Mouse (Mus musculus) lung, embryonic 15.5 days (tissue): ENCODE measurements around the gene Gm20521. TPM values are rescaled to one million over a fixed set of nuclear protein-coding genes. Genes with fewer than 3 reads are reported as not detected.
A peak's percentile ranks its signal among the peaks of the same experiment; 100 is the strongest.

Experiments used
- ATAC-seq: fragments of 200-750 bp; cut with Nextera tagmentation; 2 replicates; pipeline ENCODE4 v1.8.0; 2017; ENCODE audit warnings: moderate number of reproducible peaks, borderline replicate concordance; ENCODE audit not compliant: low FRiP score, low TSS enrichment; ENCODE audit errors: extremely low read depth
- H3K27ac ChIP-seq: fragments of 300-500 bp; sonication (generic); 2 replicates; pipeline ENCODE4 v1.5.1; 2015; ENCODE audit warnings: moderate library complexity, mild to moderate bottlenecking, inconsistent platforms
- H3K27me3 ChIP-seq: fragments of 300-500 bp; sonication (generic); 2 replicates; pipeline ENCODE4 v1.6.1; 2015; ENCODE audit warnings: inconsistent platforms
- H3K36me3 ChIP-seq: fragments of 300-500 bp; sonication (generic); 2 replicates; pipeline ENCODE4 v1.6.1; 2015; ENCODE audit warnings: inconsistent platforms
- H3K4me1 ChIP-seq: fragments of 300-500 bp; sonication (generic); 2 replicates; pipeline ENCODE4 v1.6.1; 2015; ENCODE audit warnings: inconsistent platforms
- H3K4me2 ChIP-seq: fragments of 300-500 bp; sonication (generic); 2 replicates; pipeline ENCODE4 v1.6.1; 2015; ENCODE audit warnings: inconsistent platforms, mild to moderate bottlenecking, moderate library complexity
- H3K4me3 ChIP-seq: fragments of 300-500 bp; sonication (generic); 2 replicates; pipeline ENCODE4 v1.5.1; 2015; ENCODE audit warnings: mild to moderate bottlenecking, inconsistent platforms
- H3K9ac ChIP-seq: fragments of 300-500 bp; sonication (generic); 2 replicates; pipeline ENCODE4 v1.6.1; 2015; ENCODE audit warnings: inconsistent platforms
- H3K9me3 ChIP-seq: fragments of 300-500 bp; sonication (generic); 2 replicates; pipeline ENCODE4 v1.6.1; 2016; ENCODE audit warnings: inconsistent platforms
- WGBS: fragments of 180-500 bp; shearing (Covaris S2); methylation state at CpG from one replicate; pipeline ENCODE4 v1.1.7; 2015; 5-methylcytosine and 5-hydroxymethylcytosine counted together
- polyA plus RNA-seq: library from polyadenylated mRNA; unstranded; fragments of >200 nt; fragmentation: Nextera tagmentation; extraction: Ambion mirVana; gene quantifications from 2 replicates; pipeline ENCODE4 v1.2.1, GENCODE M21; 2015

The Gm20521 gene
- polyA plus RNA-seq, 1 experiment from 2014 or later: not detected

- peaks cover 36% of the 10 kb centered on the region for H3K4me1 ChIP-seq
- H3K27ac ChIP-seq: peak within 1 kb of the TSS; percentile 98
- H3K9me3 ChIP-seq: no peaks in the 10 kb centered on the region
- 2% methylated on average over 57 of the region's 57 CpGs for WGBS
- peak within 1 kb of the TSS; percentile 51 for H3K4me3 ChIP-seq
- H3K36me3 ChIP-seq: peaks cover 7% of the 10 kb centered on the region
- peak within 1 kb of the TSS; percentile 68 for H3K9ac ChIP-seq
- peak within 1 kb of the TSS; percentile 79 for H3K4me2 ChIP-seq
- ATAC-seq: peak; percentile 60
- 0 out of 2 replicates have a peak, but pooled peaks cover 8% of the 10 kb centered on the region for H3K27me3 ChIP-seq
Measured at GRCm38 (mm10) chr14:54925349-54926342, 42.4 kb downstream of the Gm20521 start, which contains the start of gene Efs. TSS of gene Efs (minus strand) at chr14:54926126.

- H3K9me3 ChIP-seq: no peaks in the 10 kb centered on the region
- WGBS: under 1% methylated on average over 39 of the region's 58 CpGs
- H3K4me1 ChIP-seq: peaks cover 36% of the 10 kb centered on the region
- ATAC-seq: peak; percentile 81
- no peaks in the 10 kb centered on the region for H3K36me3 ChIP-seq
- peak overlapping the region; percentile 68 for H3K9ac ChIP-seq
- H3K4me2 ChIP-seq: peak overlapping the region; percentile 79
- 0 out of 2 replicates have a peak, but pooled peaks cover 8% of the 10 kb centered on the region for H3K27me3 ChIP-seq
- H3K27ac ChIP-seq: peak overlapping the region; percentile 98
- H3K4me3 ChIP-seq: peak overlapping the region; percentile 51
Measured at GRCm38 (mm10) chr14:54926401-54927158, 43.3 kb downstream of the Gm20521 start.

GRCm38 (mm10) chr14:54927296-54927695 lies 44.1 kb downstream of the Gm20521 start:
- H3K27me3 ChIP-seq: 0 out of 2 replicates have a peak, but pooled peaks cover 8% of the 10 kb centered on the region
- H3K27ac ChIP-seq: peak overlapping the region; percentile 98
- H3K4me3 ChIP-seq: peak overlapping the region; percentile 51
- 25% methylated on average over 7 of the region's 7 CpGs for WGBS
- H3K36me3 ChIP-seq: no peaks in the 10 kb centered on the region
- ATAC-seq: no peak
- H3K9me3 ChIP-seq: no peaks in the 10 kb centered on the region
- peaks cover 36% of the 10 kb centered on the region for H3K4me1 ChIP-seq
- H3K9ac ChIP-seq: peak overlapping the region; percentile 68
- H3K4me2 ChIP-seq: peak overlapping the region; percentile 79

- Histone ChIP-seq H3K4me3 (no peak overlapping the region), H3K9ac (no peak overlapping the region), H3K27me3 (0 out of 2 replicates have a peak, but pooled peaks cover 8% of the 10 kb centered on the region), H3K27ac (no peak overlapping the region), H3K9me3 (no peaks in the 10 kb centered on the region), H3K4me2 (no peak overlapping the region), H3K36me3 (no peaks in the 10 kb centered on the region), H3K4me1 (peaks cover 28% of the 10 kb centered on the region)
- 57% methylated on average over 5 of the region's 5 CpGs for WGBS
- no peak for ATAC-seq
Measured at GRCm38 (mm10) chr14:54929801-54930200, 46.6 kb downstream of the Gm20521 start.

GRCm38 (mm10) chr14:54930431-54930830 lies 47.2 kb downstream of the Gm20521 start:
- no peak overlapping the region for H3K27ac ChIP-seq
- no peak overlapping the region for H3K9ac ChIP-seq
- 28% methylated on average over 2 of the region's 2 CpGs for WGBS
- no peak for ATAC-seq
- no peaks in the 10 kb centered on the region for H3K9me3 ChIP-seq
- no peak overlapping the region for H3K4me3 ChIP-seq
- H3K4me2 ChIP-seq: no peak overlapping the region
- H3K27me3 ChIP-seq: 0 out of 2 replicates have a peak, but pooled peaks cover 12% of the 10 kb centered on the region
- peaks cover 22% of the 10 kb centered on the region for H3K4me1 ChIP-seq
- H3K36me3 ChIP-seq: no peaks in the 10 kb centered on the region

GRCm38 (mm10) chr14:54932645-54933150 lies 49.5 kb downstream of the Gm20521 start, which contains the start of gene Il25:
TSS of gene Il25 (plus strand) at chr14:54932695.
- Histone ChIP-seq H3K9me3 (no peaks in the 10 kb centered on the region), H3K4me2 (no peak within 1 kb of the TSS), H3K9ac (no peak within 1 kb of the TSS), H3K4me1 (0 out of 2 replicates have a peak, but pooled peaks cover 5% of the 10 kb centered on the region), H3K27me3 (0 out of 2 replicates have a peak, but pooled peaks cover 7% of the 10 kb centered on the region), H3K27ac (no peak within 1 kb of the TSS), H3K4me3 (no peak within 1 kb of the TSS), H3K36me3 (no peaks in the 10 kb centered on the region)
- 0 out of 2 replicates have a peak, but pooled peaks have one; percentile 36 for ATAC-seq
- 22% methylated on average over 6 of the region's 6 CpGs for WGBS

GRCm38 (mm10) chr14:54935904-54936830 lies 52.9 kb downstream of the Gm20521 start, which contains the start of gene Cmtm5:
TSS of gene Cmtm5 (plus strand) at chr14:54936261.
- Histone ChIP-seq H3K4me3 (no peak within 1 kb of the TSS), H3K27ac (no peak within 1 kb of the TSS), H3K9me3 (no peaks in the 10 kb centered on the region), H3K9ac (no peak within 1 kb of the TSS), H3K27me3 (0 out of 2 replicates have a peak, but pooled peaks cover 4% of the 10 kb centered on the region), H3K4me1 (peaks cover 9% of the 10 kb centered on the region; the same call in 1 of the 2 replicates), H3K4me2 (no peak within 1 kb of the TSS), H3K36me3 (no peaks in the 10 kb centered on the region)
- ATAC-seq: no peak
- 32% methylated on average over 8 of the region's 8 CpGs for WGBS

GRCm38 (mm10) chr14:54936831-54937160 lies 53.6 kb downstream of the Gm20521 start:
- whole genome bisulfite sequencing: 44% methylated on average over 6 of the region's 6 CpGs

GRCm38 (mm10) chr14:54937361-54938182 lies 54.3 kb downstream of the Gm20521 start:
- Histone ChIP-seq H3K36me3 (no peaks in the 10 kb centered on the region), H3K9ac (no peak overlapping the region), H3K9me3 (no peaks in the 10 kb centered on the region), H3K27ac (no peak overlapping the region), H3K4me1 (peaks cover 9% of the 10 kb centered on the region; the same call in 1 of the 2 replicates), H3K4me2 (no peak overlapping the region), H3K27me3 (0 out of 2 replicates have a peak, but pooled peaks cover 7% of the 10 kb centered on the region), H3K4me3 (no peak overlapping the region)
- ATAC-seq: no peak
- WGBS: 87% methylated on average over 16 of the region's 16 CpGs

More at GRCm38 (mm10) chr14:54936831-54937160, 53.6 kb downstream of the Gm20521 start:
- peaks cover 9% of the 10 kb centered on the region; the same call in 1 of the 2 replicates for H3K4me1 ChIP-seq
- no peak for ATAC-seq
- no peak overlapping the region for H3K27ac ChIP-seq
- no peak overlapping the region for H3K4me2 ChIP-seq
- no peak overlapping the region for H3K9ac ChIP-seq
- H3K4me3 ChIP-seq: no peak overlapping the region
- 0 out of 2 replicates have a peak, but pooled peaks cover 7% of the 10 kb centered on the region for H3K27me3 ChIP-seq
- no peaks in the 10 kb centered on the region for H3K36me3 ChIP-seq
- no peaks in the 10 kb centered on the region for H3K9me3 ChIP-seq
